In the genomic region with DNA sequence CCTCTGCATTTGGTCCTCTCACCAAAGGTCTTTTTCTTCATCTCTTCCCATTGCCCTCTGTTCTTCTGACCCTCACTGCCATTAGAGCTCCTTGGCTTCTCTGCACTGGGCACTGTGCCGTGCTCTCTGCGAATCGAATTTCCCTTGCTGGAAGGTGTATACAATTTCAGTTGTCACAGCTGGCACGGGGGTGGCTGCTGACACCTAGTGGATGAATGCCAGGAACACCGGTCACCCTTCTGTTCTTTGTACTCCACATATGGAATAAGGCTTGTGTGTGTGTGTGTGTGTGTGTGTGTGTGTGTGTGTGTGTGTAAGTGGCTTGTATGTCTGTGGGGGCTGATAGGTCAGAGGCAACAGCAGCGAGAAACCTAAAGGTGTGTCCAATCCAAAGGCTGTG, we compare ENCODE assay signal across 9 mouse cellular contexts. TPM values are rescaled to one million over a fixed set of nuclear protein-coding genes. Genes with fewer than 3 reads are reported as not detected.
DNase-seq lines count a peak whose midpoint lies in the region; ATAC-seq and TF ChIP-seq lines count a peak whose summit lies in the region.
"Had no signal": no experiment of that assay in that cellular context is flagged by ENCODE, and none has a peak within 500 bp of the region (broad histone marks: within the 10 kb centered on the region; RNA-seq: fewer than 3 reads in every experiment).

No protein-coding gene starts in this region.

- no peak overlapping the region for H3K9ac ChIP-seq in neural tube, embryonic 14.5 days (replicated peaks; ENCODE audit: low read depth, low read length)
- H3K9ac ChIP-seq: limb, embryonic 13.5 days had no signal

- H3K4me1 ChIP-seq in kidney, adult 2 months (ENCODE audit: control insufficient read depth, insufficient read depth, low read length): no peaks in the 10 kb centered on the region
- H3K4me1 ChIP-seq in neural tube, embryonic 14.5 days (ENCODE audit: control insufficient read depth, insufficient read depth, low read length): no peaks in the 10 kb centered on the region
- H3K4me1 ChIP-seq: limb, embryonic 13.5 days had no signal

- H3K27ac ChIP-seq in kidney, adult 2 months (ENCODE audit: insufficient read depth, low read depth, low read length): no peak overlapping the region
- H3K27ac ChIP-seq in neural tube, embryonic 14.5 days (ENCODE audit: low read depth, low read length): no peak overlapping the region
- H3K27ac ChIP-seq: limb, embryonic 13.5 days had no signal

- peak; percentile 44 for DNase-seq in kidney, adult 2 months
- DNase-seq in kidney, adult 11 months: no peak
- peak; percentile 20 for DNase-seq in MN1 (ENCODE audit: low spot score)
- DNase-seq in gastrocnemius, postnatal 14 days: peak; percentile 53
- peak; percentile 29 to 54 for DNase-seq in kidney, postnatal 36 days
- DNase-seq in left cerebral cortex, adult 11 months (ENCODE audit: low spot score): no peak

- no peak for TF ChIP-seq POLR2A in kidney, adult 2 months (IDR thresholded peaks at IDR 0.05; ENCODE audit: low read depth, low read length)

- H3K36me3 ChIP-seq in kidney, adult 2 months (ENCODE audit: control insufficient read depth, insufficient read depth, low read length): no peaks in the 10 kb centered on the region
- no peaks in the 10 kb centered on the region for H3K36me3 ChIP-seq in neural tube, embryonic 14.5 days (ENCODE audit: control insufficient read depth, insufficient read depth, low read length)
- H3K36me3 ChIP-seq: limb, embryonic 13.5 days had no signal

- intact Hi-C loops in gastrocnemius, postnatal 14 days (cut with DNase I; ENCODE audit: low total_unique reads): loop anchor here (10.0 kb wide), 1 partner anchor 345 kb away; no protein-coding TSS in a partner anchor

- no peak overlapping the region for H3K4me3 ChIP-seq in kidney, adult 2 months (ENCODE audit: insufficient read depth, low read depth, low read length)
- H3K4me3 ChIP-seq in neural tube, embryonic 14.5 days (ENCODE audit: low read depth, low read length): no peak overlapping the region
- H3K4me3 ChIP-seq: limb, embryonic 13.5 days had no signal

- 6% methylated on average over 6 of the region's 6 CpGs for WGBS in kidney, adult 2 months
- 60% methylated on average over 6 of the region's 6 CpGs for WGBS in neural tube, embryonic 14.5 days

- no peak overlapping the region for H3K4me2 ChIP-seq in neural tube, embryonic 14.5 days (ENCODE audit: low read depth, low read length)
- H3K4me2 ChIP-seq: limb, embryonic 13.5 days had no signal

- no peaks in the 10 kb centered on the region for H3K27me3 ChIP-seq in kidney, adult 2 months (replicated peaks; ENCODE audit: control insufficient read depth, insufficient read depth, low read length)
- no peaks in the 10 kb centered on the region for H3K27me3 ChIP-seq in neural tube, embryonic 14.5 days (ENCODE audit: control insufficient read depth, insufficient read depth, low read length)
- H3K27me3 ChIP-seq: limb, embryonic 13.5 days had no signal

- peak; percentile 81 for ATAC-seq in neural tube, embryonic 14.5 days (ENCODE audit: low read depth)
- ATAC-seq in erythroblast, adult 5-6 weeks (replicated peaks; ENCODE audit: low FRiP score, poor library complexity, severe bottlenecking): no peak

- no peaks in the 10 kb centered on the region for H3K9me3 ChIP-seq in neural tube, embryonic 14.5 days (ENCODE audit: control insufficient read depth, low read length)
- H3K9me3 ChIP-seq: limb, embryonic 13.5 days had no signal

- TF ChIP-seq CTCF in kidney, adult 2 months (conservative IDR thresholded peaks at IDR 0.05; ENCODE audit: insufficient read depth, insufficient read length, low read depth, low read length): peak; percentile 61

RNA-seq across cellular contexts. Expression of gene Ippk, which starts 20.9 kb away (rescaled TPM):
- 6.5 and 7.1 TPM in 2 replicates for polyA plus RNA-seq in kidney, adult 2 months (2012; rRNA removed)
- total RNA-seq in gastrocnemius, postnatal 14 days (2021): 1 to 10 TPM; 5.1 to 6.6 TPM
- polyA plus RNA-seq in neural tube, embryonic 14.5 days (2014; fragmentation: Nextera tagmentation; extraction: Ambion mirVana): 14.8 and 15.8 TPM in 2 replicates
- total RNA-seq in erythroblast, adult 5-6 weeks (2015; ENCODE audit: low replicate concordance): 1.5 and 1.9 TPM in 2 replicates
- total RNA-seq in erythroblast, adult 5-6 weeks (2017; ENCODE audit: low replicate concordance): 1.5 and 5.7 TPM in 2 replicates

RNA-seq across cellular contexts. Expression of gene Bicd2, which starts 58.8 kb away (rescaled TPM):
- polyA plus RNA-seq in kidney, adult 2 months (2012; rRNA removed): 17.0 and 17.6 TPM in 2 replicates
- 10 to 100 TPM; 20.5 to 21.2 TPM for total RNA-seq in gastrocnemius, postnatal 14 days (2021)
- polyA plus RNA-seq in neural tube, embryonic 14.5 days (2014; fragmentation: Nextera tagmentation; extraction: Ambion mirVana): 27.6 and 38.6 TPM in 2 replicates
- total RNA-seq in erythroblast, adult 5-6 weeks (2015; ENCODE audit: low replicate concordance): 4.4 and 6.3 TPM in 2 replicates
- total RNA-seq in erythroblast, adult 5-6 weeks (2017; ENCODE audit: low replicate concordance): 9.1 and 15.9 TPM in 2 replicates

Comparison
In these comparisons a context has a peak if more than half of its experiments do, and no peak if none do; other contexts are left out.
1. DNase-seq: peak in kidney, adult 2 months (single experiment), MN1 (single experiment), gastrocnemius, postnatal 14 days (single experiment) and kidney, postnatal 36 days (2 of 2); none in kidney, adult 11 months (single experiment) and left cerebral cortex, adult 11 months (single experiment).